Mouse (Mus musculus) forebrain, embryonic 14.5 days (tissue): ENCODE measurements around the gene Pdcd4. TPM values are rescaled to one million over a fixed set of nuclear protein-coding genes. Genes with fewer than 3 reads are reported as not detected.
A peak's percentile ranks its signal among the peaks of the same experiment; 100 is the strongest.

ENCODE experiments used
- ATAC-seq: fragments of 200-750 bp; cut with Nextera tagmentation; 2 replicates; pipeline ENCODE4 v1.8.0; 2017; ENCODE audit warnings: mild to moderate bottlenecking, moderate library complexity
- DNase-seq: peaks from one replicate; pipeline ENCODE4 v3.0.0-alpha.2; 2015; ENCODE audit warnings: low spot score
- H3K27ac ChIP-seq: fragments of 300-500 bp; sonication (generic); 2 replicates; pipeline ENCODE4 v1.5.1; 2014; ENCODE audit warnings: low read depth, mild to moderate bottlenecking, control low read depth, low read length, moderate library complexity
- H3K27me3 ChIP-seq: fragments of 300-500 bp; sonication (generic); replicated peaks from 2 replicates; pipeline ENCODE4 v1.6.1; 2014; ENCODE audit warnings: low read length, control low read depth, mixed read lengths; ENCODE audit not compliant: control insufficient read depth, insufficient read depth
- H3K36me3 ChIP-seq: fragments of 300-500 bp; sonication (generic); 2 replicates; pipeline ENCODE4 v1.6.1; 2014; ENCODE audit warnings: low read length, control low read depth; ENCODE audit not compliant: control insufficient read depth, insufficient read depth
- H3K4me1 ChIP-seq: fragments of 300-500 bp; sonication (generic); 2 replicates; pipeline ENCODE4 v1.6.1; 2014; ENCODE audit warnings: antibody characterized with exemption, low read length, control low read depth; ENCODE audit not compliant: control insufficient read depth, insufficient read depth
- H3K4me2 ChIP-seq: fragments of 300-500 bp; sonication (generic); 2 replicates; pipeline ENCODE4 v1.6.1; 2014; ENCODE audit warnings: mild to moderate bottlenecking, control low read depth, low read length
- H3K4me3 ChIP-seq: fragments of 300-500 bp; sonication (generic); 2 replicates; pipeline ENCODE4 v1.5.1; 2014; ENCODE audit warnings: low read depth, low read length, control low read depth
- H3K9ac ChIP-seq: fragments of 300-500 bp; sonication (generic); 2 replicates; pipeline ENCODE4 v1.6.1; 2014; ENCODE audit warnings: mild to moderate bottlenecking, low read length, control low read depth, moderate library complexity
- H3K9me3 ChIP-seq: fragments of 300-500 bp; sonication (generic); replicated peaks from 2 replicates; pipeline ENCODE4 v1.6.1; 2016; ENCODE audit warnings: low read length, control low read depth, mixed read lengths; ENCODE audit not compliant: control insufficient read depth
- WGBS: fragments of 180-500 bp; shearing (Covaris S2); extraction: QIAGEN DNeasy Blood & Tissue Kit; methylation state at CpG from one replicate; pipeline ENCODE4 v1.1.7; 2014; 5-methylcytosine and 5-hydroxymethylcytosine counted together
- polyA plus RNA-seq: library from polyadenylated mRNA; unstranded; fragments of >200 nt; fragmentation: Nextera tagmentation; extraction: Ambion mirVana; gene quantifications from 2 replicates; pipeline ENCODE4 v1.2.1, GENCODE M21; 2014

The Pdcd4 gene
- polyA plus RNA-seq, 1 experiment from 2014 or later: 62.1 TPM

GRCm38 (mm10) chr19:53925338-53925751 lies 33.3 kb downstream of the Pdcd4 start:
- Histone ChIP-seq H3K4me2 (no peak overlapping the region), H3K9ac (no peak overlapping the region), H3K27ac (no peak overlapping the region), H3K27me3 (no peaks in the 10 kb centered on the region), H3K4me3 (no peak overlapping the region), H3K4me1 (no peaks in the 10 kb centered on the region), H3K9me3 (no peaks in the 10 kb centered on the region), H3K36me3 (peaks cover 72% of the 10 kb centered on the region)
- DNase-seq (peak; percentile 81), ATAC-seq (no peak)
- 95% methylated on average over 2 of the region's 2 CpGs for WGBS

GRCm38 (mm10) chr19:53926705-53927104 lies 34.7 kb downstream of the Pdcd4 start:
- no peaks in the 10 kb centered on the region for H3K9me3 ChIP-seq
- no peak overlapping the region for H3K4me3 ChIP-seq
- no peak overlapping the region for H3K4me2 ChIP-seq
- H3K36me3 ChIP-seq: peaks cover 74% of the 10 kb centered on the region
- no peaks in the 10 kb centered on the region for H3K27me3 ChIP-seq
- H3K9ac ChIP-seq: no peak overlapping the region
- DNase-seq: no peak
- no peak for ATAC-seq
- H3K27ac ChIP-seq: no peak overlapping the region
- H3K4me1 ChIP-seq: no peaks in the 10 kb centered on the region
- 86% methylated on average over 1 of the region's 1 CpGs for WGBS

GRCm38 (mm10) chr19:53929218-53929617 lies 37.2 kb downstream of the Pdcd4 start:
- Histone ChIP-seq H3K27me3 (no peaks in the 10 kb centered on the region), H3K36me3 (peaks cover 78% of the 10 kb centered on the region), H3K4me3 (no peak overlapping the region), H3K9me3 (no peaks in the 10 kb centered on the region), H3K9ac (no peak overlapping the region), H3K4me1 (no peaks in the 10 kb centered on the region), H3K27ac (no peak overlapping the region), H3K4me2 (no peak overlapping the region)
- no peak for DNase-seq
- 89% methylated on average over 3 of the region's 3 CpGs for WGBS
- no peak for ATAC-seq

- DNase-seq: no peak
- no peak for ATAC-seq
- no peak overlapping the region for H3K4me3 ChIP-seq
- no peaks in the 10 kb centered on the region for H3K4me1 ChIP-seq
- H3K27me3 ChIP-seq: no peaks in the 10 kb centered on the region
- H3K4me2 ChIP-seq: no peak overlapping the region
- no peak overlapping the region for H3K27ac ChIP-seq
- H3K9ac ChIP-seq: no peak overlapping the region
- H3K36me3 ChIP-seq: peaks cover 56% of the 10 kb centered on the region
- no peaks in the 10 kb centered on the region for H3K9me3 ChIP-seq
Observed at GRCm38 (mm10) chr19:53933050-53933449, 41.0 kb downstream of the Pdcd4 start.

- Histone ChIP-seq H3K4me1 (no peaks in the 10 kb centered on the region), H3K9ac (no peak overlapping the region), H3K4me2 (no peak overlapping the region), H3K4me3 (no peak overlapping the region), H3K27ac (no peak overlapping the region), H3K9me3 (no peaks in the 10 kb centered on the region), H3K27me3 (no peaks in the 10 kb centered on the region), H3K36me3 (peaks cover 55% of the 10 kb centered on the region)
- ATAC-seq: no peak
- DNase-seq: no peak
Observed at GRCm38 (mm10) chr19:53934046-53934445, 42.0 kb downstream of the Pdcd4 start.

GRCm38 (mm10) chr19:53939467-53939866 lies 47.4 kb downstream of the Pdcd4 start:
- no peak overlapping the region for H3K27ac ChIP-seq
- H3K9me3 ChIP-seq: no peaks in the 10 kb centered on the region
- no peak for DNase-seq
- 89% methylated on average over 4 of the region's 4 CpGs for WGBS
- H3K4me2 ChIP-seq: no peak overlapping the region
- no peak overlapping the region for H3K9ac ChIP-seq
- H3K4me3 ChIP-seq: no peak overlapping the region
- H3K27me3 ChIP-seq: no peaks in the 10 kb centered on the region
- no peak for ATAC-seq
- peaks cover 17% of the 10 kb centered on the region for H3K36me3 ChIP-seq
- H3K4me1 ChIP-seq: peaks cover 7% of the 10 kb centered on the region; the same call in 1 of the 2 replicates

GRCm38 (mm10) chr19:53941139-53941538 lies 49.1 kb downstream of the Pdcd4 start:
- Histone ChIP-seq H3K4me2 (no peak overlapping the region), H3K27ac (no peak overlapping the region), H3K4me3 (no peak overlapping the region), H3K27me3 (no peaks in the 10 kb centered on the region), H3K36me3 (peaks cover 17% of the 10 kb centered on the region), H3K9ac (no peak overlapping the region), H3K4me1 (peaks cover 7% of the 10 kb centered on the region; the same call in 1 of the 2 replicates), H3K9me3 (no peaks in the 10 kb centered on the region)
- DNase-seq (no peak), ATAC-seq (no peak)
- WGBS: 79% methylated on average over 4 of the region's 4 CpGs

GRCm38 (mm10) chr19:53942342-53942741 lies 50.3 kb downstream of the Pdcd4 start:
- 94% methylated on average over 2 of the region's 2 CpGs for WGBS
- H3K4me2 ChIP-seq: no peak overlapping the region

GRCm38 (mm10) chr19:53943802-53944785 lies 52.1 kb downstream of the Pdcd4 start, which contains the start of the genes Shoc2 and Bbip1:
Gene Shoc2 (plus strand): TSS chr19:53944306.
Gene Bbip1 (minus strand): TSS chr19:53944627.
- WGBS: under 1% methylated on average over 56 of the region's 62 CpGs
- peak; percentile 95 for ATAC-seq

More at GRCm38 (mm10) chr19:53942342-53942741, 50.3 kb downstream of the Pdcd4 start:
- Histone ChIP-seq H3K4me3 (no peak overlapping the region), H3K27me3 (no peaks in the 10 kb centered on the region), H3K9ac (no peak overlapping the region), H3K9me3 (no peaks in the 10 kb centered on the region), H3K4me1 (peaks cover 10% of the 10 kb centered on the region), H3K27ac (no peak overlapping the region), H3K36me3 (peaks cover 17% of the 10 kb centered on the region)
- no peak for ATAC-seq
- no peak for DNase-seq

More at GRCm38 (mm10) chr19:53943802-53944785, 52.1 kb downstream of the Pdcd4 start, which contains the start of the genes Shoc2 and Bbip1:
- H3K36me3 ChIP-seq: peaks cover 7% of the 10 kb centered on the region
- peak within 1 kb of the TSS; percentile 96 for H3K27ac ChIP-seq
- peak within 1 kb of the TSS; percentile 85 for H3K4me3 ChIP-seq
- peak; percentile 100 for DNase-seq
- H3K27me3 ChIP-seq: no peaks in the 10 kb centered on the region
- peak within 1 kb of the TSS; percentile 58 for H3K4me2 ChIP-seq
- peak within 1 kb of the TSS; percentile 94 for H3K9ac ChIP-seq
- H3K9me3 ChIP-seq: no peaks in the 10 kb centered on the region
- H3K4me1 ChIP-seq: peaks cover 12% of the 10 kb centered on the region
